Mouse (Mus musculus): ENCODE data around the gene Chtf18.

GRCm38 (mm10) chr17:25756378-25757242, 29.4 kb upstream of the Chtf18 start:
- TF ChIP-seq CTCF (IDR thresholded peaks at IDR 0.05; ENCODE audit: low read depth, low read length) (no peak), GATA2 (IDR thresholded peaks at IDR 0.05; ENCODE audit: borderline replicate concordance, low read depth, low read length) (no peak)
